Mouse (Mus musculus) mammary gland, adult 2 months (tissue): Measurements from ENCODE around the gene Ms4a15. TPM values are rescaled to one million over a fixed set of nuclear protein-coding genes. Genes with fewer than 3 reads are reported as not detected.

Experiments used
- polyA plus RNA-seq: library from polyadenylated mRNA; depleted of rRNA; stranded (reverse); fragments of >200 nt; gene quantifications from 2 replicates; pipeline ENCODE4 v1.2.3, GENCODE M21; 2012; ENCODE audit warnings: low replicate concordance; rRNA removed

The Ms4a15 gene
- 0.36 TPM in 1 of 2 replicates, not detected in the other for polyA plus RNA-seq

DNA sequence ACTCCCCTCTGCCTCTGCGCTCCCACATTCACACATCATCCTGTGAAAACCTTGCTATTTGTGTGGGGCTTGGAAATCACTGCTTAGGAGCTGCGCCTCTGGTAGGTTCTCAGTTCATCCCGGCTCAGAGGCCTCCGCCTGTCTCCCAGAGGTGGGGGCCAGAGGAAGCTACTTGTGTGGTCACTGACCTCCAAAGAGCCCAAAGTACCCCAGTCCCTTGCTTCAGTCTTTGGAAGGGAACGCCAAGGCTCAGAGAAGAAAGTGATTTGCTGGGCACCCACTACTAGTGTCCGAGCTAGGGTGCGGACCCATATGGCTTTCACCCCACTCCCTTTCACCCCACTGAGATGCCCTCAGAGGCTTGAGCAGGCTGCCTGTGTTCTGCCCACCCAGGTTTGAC, at the start of gene Ms4a15:
TSS of gene Ms4a15 (minus strand) at position 101 of the 400 bp plus-strand sequence.

DNA sequence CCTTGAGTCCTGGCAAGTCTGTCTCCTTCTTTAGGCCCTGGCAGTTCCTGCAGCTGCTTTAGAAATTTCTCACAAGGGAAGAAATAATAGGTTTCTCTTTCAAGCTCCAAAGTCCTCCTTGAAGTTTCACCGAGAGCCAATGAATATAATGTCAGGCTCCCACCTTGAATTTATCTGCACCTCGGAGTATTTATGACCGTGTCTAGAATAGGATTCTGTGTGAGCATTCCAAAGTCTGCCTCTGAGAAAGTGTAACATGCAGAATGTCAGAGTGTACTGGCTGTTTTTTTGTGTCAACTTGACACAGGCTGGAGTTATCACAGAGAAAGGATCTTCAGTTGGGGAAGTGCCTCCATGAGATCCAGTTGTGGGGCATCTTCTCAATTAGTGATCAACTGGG, 24.8 kb upstream of the Ms4a15 start, which contains the start of gene Ms4a18:
TSS of gene Ms4a18 (minus strand) at position 141 of the 400 bp plus-strand sequence.

DNA sequence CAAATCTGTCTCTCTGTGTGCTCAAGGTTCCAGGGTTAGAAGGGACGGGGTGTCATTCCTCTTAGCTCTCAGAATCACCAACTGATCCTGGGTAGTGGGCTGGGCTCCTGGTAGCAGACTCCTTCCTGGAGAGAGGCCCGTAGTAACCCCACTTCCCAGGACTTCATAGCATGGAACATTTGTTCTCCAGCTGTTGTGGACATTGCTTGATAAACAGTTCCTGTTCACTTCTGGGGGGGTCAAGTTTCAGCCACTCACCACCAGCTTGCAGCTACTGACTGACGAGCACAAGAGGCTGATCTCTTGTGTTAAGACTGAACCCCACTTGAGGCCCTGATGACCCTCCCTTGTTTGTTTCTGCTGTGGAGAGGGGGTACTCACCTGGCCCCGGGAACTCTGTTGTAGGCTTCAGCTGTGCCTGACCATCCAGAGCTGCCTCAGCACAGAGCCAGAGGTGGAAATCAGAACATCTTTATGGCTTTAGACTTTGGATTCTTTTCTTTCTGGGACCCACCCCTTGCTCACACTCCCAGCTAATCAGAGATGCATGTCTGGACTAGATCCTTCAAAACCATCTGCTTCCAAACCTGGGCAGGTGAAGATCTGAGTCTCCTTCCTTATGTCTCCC, 18.7 kb downstream of the Ms4a15 start, which contains the start of gene Ms4a10:
TSS of gene Ms4a10 (minus strand) at position 433 of the 628 bp plus-strand sequence.

DNA sequence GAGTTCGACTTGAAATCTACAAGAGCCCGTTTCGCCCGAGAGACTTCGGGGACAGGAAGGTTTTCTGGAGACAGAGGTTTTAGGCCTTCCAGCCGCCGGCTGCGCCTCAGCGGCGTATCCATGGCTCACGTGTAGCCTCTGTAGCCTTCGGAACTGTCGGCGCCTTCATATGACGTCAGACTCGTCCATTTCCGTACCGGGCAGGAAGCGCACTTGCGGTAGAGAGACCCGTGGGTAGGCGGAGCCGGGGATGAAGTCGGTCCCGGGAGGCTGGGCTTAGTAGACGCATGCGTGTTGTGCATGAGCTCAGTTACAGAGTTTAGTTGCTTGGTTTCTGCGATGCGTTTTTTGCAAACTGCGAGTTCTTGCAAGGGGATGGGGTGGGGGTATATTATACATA, 43.9 kb downstream of the Ms4a15 start, which contains the start of gene Ccdc86:
TSS of gene Ccdc86 (minus strand) at position 155 of the 400 bp plus-strand sequence.

DNA sequence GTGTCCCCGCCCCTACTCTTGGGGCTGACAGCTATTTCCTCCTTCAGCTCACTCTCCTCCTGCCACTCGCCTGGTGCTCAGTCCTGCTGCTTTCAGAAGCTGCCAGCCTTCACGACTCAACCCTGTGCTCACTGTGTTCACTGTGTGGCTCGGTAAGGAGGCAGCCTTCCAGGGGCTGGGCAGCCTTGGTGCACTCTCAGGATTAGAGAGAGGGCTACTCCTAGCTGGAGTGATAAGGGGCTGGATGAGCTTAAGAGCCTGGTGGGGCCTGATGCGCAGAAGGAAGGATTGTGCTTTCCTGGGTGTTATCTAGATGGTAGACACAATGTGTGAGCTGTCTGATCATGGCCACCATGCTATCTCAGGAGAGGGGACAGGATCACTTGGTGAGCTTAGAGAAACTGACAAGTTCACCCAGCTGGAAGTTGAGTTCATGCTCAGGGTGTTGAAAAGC, 55.9 kb downstream of the Ms4a15 start, which contains the start of gene Ptgdr2:
TSS of gene Ptgdr2 (plus strand) at position 51 of the 454 bp plus-strand sequence.

Other genes with a start within 250 kb of the Ms4a15 start
- 28.7 and 46.6 TPM in 2 replicates for gene Cd6, start 163.2 kb downstream of the Ms4a15 start, polyA plus RNA-seq
- gene Slc15a3, start 153.5 kb downstream of the Ms4a15 start, polyA plus RNA-seq = 15.3 and 24.6 TPM in 2 replicates
- 21.3 and 34.9 TPM in 2 replicates for gene Tmem132a, start 123.3 kb downstream of the Ms4a15 start, polyA plus RNA-seq
- 153 and 263 TPM in 2 replicates for gene Tmem109, start 111.2 kb downstream of the Ms4a15 start, polyA plus RNA-seq
- 222 and 340 TPM in 2 replicates for gene Prpf19, start 98.0 kb downstream of the Ms4a15 start, polyA plus RNA-seq
- gene Zp1, start 72.6 kb downstream of the Ms4a15 start, polyA plus RNA-seq = 0.10 and 0.12 TPM in 2 replicates
- 1.4 and 4.2 TPM in 2 replicates for gene Ptgdr2, start 56.1 kb downstream of the Ms4a15 start, polyA plus RNA-seq
- gene Ccdc86, start 44.0 kb downstream of the Ms4a15 start, polyA plus RNA-seq = 7.2 and 9.0 TPM in 2 replicates
- not detected in 2 replicates for gene Ms4a10, start 18.6 kb downstream of the Ms4a15 start, polyA plus RNA-seq
- gene Ms4a18, start 24.8 kb upstream of the Ms4a15 start, polyA plus RNA-seq = not detected in 2 replicates
- 6.6 and 18.8 TPM in 2 replicates for gene Ms4a8a, start 87.9 kb upstream of the Ms4a15 start, polyA plus RNA-seq
- not detected in 2 replicates for gene 1700017D01Rik, start 137.6 kb upstream of the Ms4a15 start, polyA plus RNA-seq
- not detected in 2 replicates for gene 1700025F22Rik, start 172.1 kb upstream of the Ms4a15 start, polyA plus RNA-seq
- not detected in 2 replicates for gene Ms4a13, start 203.5 kb upstream of the Ms4a15 start, polyA plus RNA-seq
- gene Ms4a12, start 239.2 kb upstream of the Ms4a15 start, polyA plus RNA-seq = not detected in 2 replicates